Mouse (Mus musculus): Measurements from ENCODE around the gene Myom3. TPM values are rescaled to one million over a fixed set of nuclear protein-coding genes. Genes with fewer than 3 reads are reported as not detected.
A peak's percentile ranks its signal among the peaks of the same experiment; 100 is the strongest.

The Myom3 gene
- total and polyA plus RNA-seq, 2 experiments from 2014 or later: 0.60 to 1.6 TPM

GRCm38 (mm10) chr4:135727817-135728216 is 31.7 kb upstream of the Myom3 start, which contains the start of gene Il22ra1:
Gene Il22ra1 (plus strand): TSS chr4:135728172.
- Histone ChIP-seq H3K4me2 (ENCODE audit: low read depth, low read length, poor library complexity, severe bottlenecking) (no peak within 1 kb of the TSS), H3K4me3 (ENCODE audit: low read depth, low read length) (no peak within 1 kb of the TSS), H3K4me1 (ENCODE audit: insufficient read depth, low read length) (no peaks in the 10 kb centered on the region; the same call in 1 of the 2 replicates), H3K27me3 (ENCODE audit: insufficient read depth, low read length) (0 out of 2 replicates have a peak, but pooled peaks cover 3% of the 10 kb centered on the region), H3K36me3 (ENCODE audit: insufficient read depth, low read length) (no peaks in the 10 kb centered on the region), H3K9me3 (ENCODE audit: low read length) (no peaks in the 10 kb centered on the region), H3K9ac (replicated peaks; ENCODE audit: low read length, poor library complexity, severe bottlenecking) (no peak within 1 kb of the TSS), H3K27ac (ENCODE audit: low read depth, low read length) (no peak within 1 kb of the TSS)
- no peak for TF ChIP-seq CTCF (IDR thresholded peaks at IDR 0.05)
- WGBS: 55% methylated on average over 14 of the region's 14 CpGs
- ATAC-seq (ENCODE audit: low FRiP score): no peak
- DNase-seq (ENCODE audit: low spot score): no peak

- ATAC-seq (ENCODE audit: low FRiP score): no peak
- 83% methylated on average over 9 of the region's 9 CpGs for WGBS
Observed at GRCm38 (mm10) chr4:135730204-135730603, 29.3 kb upstream of the Myom3 start.

GRCm38 (mm10) chr4:135730951-135731350 is 28.6 kb upstream of the Myom3 start:
- 76% methylated on average over 8 of the region's 8 CpGs for WGBS
- no peak for TF ChIP-seq CTCF (IDR thresholded peaks at IDR 0.05)
- H3K4me3 ChIP-seq (ENCODE audit: low read depth, low read length): no peak overlapping the region
- H3K27ac ChIP-seq (ENCODE audit: low read depth, low read length): no peak overlapping the region
- H3K9ac ChIP-seq (replicated peaks; ENCODE audit: low read length, poor library complexity, severe bottlenecking): no peak overlapping the region
- H3K4me2 ChIP-seq (ENCODE audit: low read depth, low read length, poor library complexity, severe bottlenecking): no peak overlapping the region
- ATAC-seq (ENCODE audit: low FRiP score): no peak
- DNase-seq (ENCODE audit: low spot score): no peak
- no peaks in the 10 kb centered on the region for H3K36me3 ChIP-seq (ENCODE audit: insufficient read depth, low read length)
- H3K9me3 ChIP-seq (ENCODE audit: low read length): no peaks in the 10 kb centered on the region
- H3K4me1 ChIP-seq (ENCODE audit: insufficient read depth, low read length): no peaks in the 10 kb centered on the region; the same call in 1 of the 2 replicates
- 0 out of 2 replicates have a peak, but pooled peaks cover 3% of the 10 kb centered on the region for H3K27me3 ChIP-seq (ENCODE audit: insufficient read depth, low read length)

More at GRCm38 (mm10) chr4:135730204-135730603, 29.3 kb upstream of the Myom3 start:
- Histone ChIP-seq H3K4me2 (ENCODE audit: low read depth, low read length, poor library complexity, severe bottlenecking) (no peak overlapping the region), H3K4me1 (ENCODE audit: insufficient read depth, low read length) (no peaks in the 10 kb centered on the region; the same call in 1 of the 2 replicates), H3K9ac (replicated peaks; ENCODE audit: low read length, poor library complexity, severe bottlenecking) (no peak overlapping the region), H3K9me3 (ENCODE audit: low read length) (no peaks in the 10 kb centered on the region), H3K4me3 (ENCODE audit: low read depth, low read length) (no peak overlapping the region), H3K27ac (ENCODE audit: low read depth, low read length) (no peak overlapping the region), H3K27me3 (ENCODE audit: insufficient read depth, low read length) (0 out of 2 replicates have a peak, but pooled peaks cover 3% of the 10 kb centered on the region), H3K36me3 (ENCODE audit: insufficient read depth, low read length) (no peaks in the 10 kb centered on the region)
- TF ChIP-seq CTCF (IDR thresholded peaks at IDR 0.05): no peak
- DNase-seq (ENCODE audit: low spot score): peak; percentile 33

DNA sequence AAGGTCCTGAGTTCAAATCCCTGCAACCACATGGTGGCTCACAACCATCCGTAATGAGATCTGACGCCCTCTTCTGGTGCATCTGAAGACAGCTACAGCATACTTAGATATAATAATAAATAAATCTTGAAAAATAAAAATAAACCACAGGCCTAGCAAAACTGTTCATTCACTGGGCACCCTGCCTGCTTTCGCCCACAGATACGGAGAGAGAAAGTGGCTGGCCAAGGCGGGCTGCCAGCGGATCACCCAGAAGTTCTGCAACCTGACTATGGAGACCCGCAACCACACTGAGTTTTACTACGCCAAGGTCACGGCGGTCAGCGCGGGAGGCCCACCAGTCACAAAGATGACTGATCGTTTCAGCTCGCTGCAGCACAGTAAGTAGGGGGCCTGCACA is 25.6 kb upstream of the Myom3 start:
- H3K9me3 ChIP-seq (ENCODE audit: low read length): no peaks in the 10 kb centered on the region
- H3K4me2 ChIP-seq (ENCODE audit: low read depth, low read length, poor library complexity, severe bottlenecking): no peak overlapping the region
- no peak overlapping the region for H3K4me3 ChIP-seq (ENCODE audit: low read depth, low read length)
- H3K27me3 ChIP-seq (ENCODE audit: insufficient read depth, low read length): no peaks in the 10 kb centered on the region
- H3K36me3 ChIP-seq (ENCODE audit: insufficient read depth, low read length): no peaks in the 10 kb centered on the region
- WGBS: 94% methylated on average over 14 of the region's 14 CpGs
- ATAC-seq (ENCODE audit: low FRiP score): no peak
- H3K4me1 ChIP-seq (ENCODE audit: insufficient read depth, low read length): no peaks in the 10 kb centered on the region; the same call in 1 of the 2 replicates
- H3K9ac ChIP-seq (replicated peaks; ENCODE audit: low read length, poor library complexity, severe bottlenecking): no peak overlapping the region
- DNase-seq (ENCODE audit: low spot score): no peak
- no peak for TF ChIP-seq CTCF (IDR thresholded peaks at IDR 0.05)
- no peak overlapping the region for H3K27ac ChIP-seq (ENCODE audit: low read depth, low read length)

GRCm38 (mm10) chr4:135736903-135737302 is 22.6 kb upstream of the Myom3 start:
- no peak for TF ChIP-seq CTCF (IDR thresholded peaks at IDR 0.05)
- Histone ChIP-seq H3K4me3 (ENCODE audit: low read depth, low read length) (no peak overlapping the region), H3K4me2 (ENCODE audit: low read depth, low read length, poor library complexity, severe bottlenecking) (no peak overlapping the region), H3K4me1 (ENCODE audit: insufficient read depth, low read length) (no peaks in the 10 kb centered on the region), H3K36me3 (ENCODE audit: insufficient read depth, low read length) (no peaks in the 10 kb centered on the region), H3K27me3 (ENCODE audit: insufficient read depth, low read length) (no peaks in the 10 kb centered on the region), H3K27ac (ENCODE audit: low read depth, low read length) (no peak overlapping the region), H3K9ac (replicated peaks; ENCODE audit: low read length, poor library complexity, severe bottlenecking) (no peak overlapping the region), H3K9me3 (ENCODE audit: low read length) (no peaks in the 10 kb centered on the region)
- 83% methylated on average over 3 of the region's 3 CpGs for WGBS
- ATAC-seq (ENCODE audit: low FRiP score) (no peak), DNase-seq (ENCODE audit: low spot score) (no peak)

GRCm38 (mm10) chr4:135738237-135738636 is 21.3 kb upstream of the Myom3 start:
- DNase-seq (ENCODE audit: low spot score): no peak
- no peaks in the 10 kb centered on the region for H3K4me1 ChIP-seq (ENCODE audit: insufficient read depth, low read length)
- H3K4me2 ChIP-seq (ENCODE audit: low read depth, low read length, poor library complexity, severe bottlenecking): no peak overlapping the region
- no peak for TF ChIP-seq CTCF (IDR thresholded peaks at IDR 0.05)
- H3K4me3 ChIP-seq (ENCODE audit: low read depth, low read length): no peak overlapping the region
- no peaks in the 10 kb centered on the region for H3K9me3 ChIP-seq (ENCODE audit: low read length)
- WGBS: 59% methylated on average over 5 of the region's 5 CpGs
- no peaks in the 10 kb centered on the region for H3K36me3 ChIP-seq (ENCODE audit: insufficient read depth, low read length)
- ATAC-seq (ENCODE audit: low FRiP score): no peak
- H3K27ac ChIP-seq (ENCODE audit: low read depth, low read length): no peak overlapping the region
- H3K27me3 ChIP-seq (ENCODE audit: insufficient read depth, low read length): no peaks in the 10 kb centered on the region
- H3K9ac ChIP-seq (replicated peaks; ENCODE audit: low read length, poor library complexity, severe bottlenecking): no peak overlapping the region

Measured in midbrain, postnatal 0 days (tissue).